Mouse (Mus musculus): ENCODE results near the gene Wdr82.

GRCm38 (mm10) chr9:106144176-106144575, 26.6 kb upstream of the Wdr82 start:
- no peak for TF ChIP-seq CTCF (IDR thresholded peaks at IDR 0.05; ENCODE audit: borderline replicate concordance, extremely low read depth, insufficient read depth, insufficient read length)
- TF ChIP-seq POLR2A (IDR thresholded peaks at IDR 0.05; ENCODE audit: borderline replicate concordance, extremely low read depth, insufficient read depth, insufficient read length, poor library complexity, severe bottlenecking) = no peak

All from brain, embryonic 14.5 days (tissue).